Mouse (Mus musculus) CH12.LX (cell line): ENCODE measurements around the gene Spef2. TPM values are rescaled to one million over a fixed set of nuclear protein-coding genes. Genes with fewer than 3 reads are reported as not detected.

Source experiments
- DNase-seq: peaks from one replicate; pipeline ENCODE4 v3.0.0-alpha.2; 2013; ENCODE audit errors: extremely low read depth
- H3K27ac ChIP-seq: 2 replicates; pipeline ENCODE4 v1.5.1; 2012; ENCODE audit warnings: low read depth, mild to moderate bottlenecking, control low read depth, moderate library complexity; ENCODE audit not compliant: insufficient read depth
- H3K27me3 ChIP-seq: replicated peaks from 2 replicates; pipeline ENCODE3; 2012; ENCODE audit warnings: inconsistent platforms
- H3K36me3 ChIP-seq, 2 experiments: replicated peaks in 1 of 2; 2 replicates each; pipeline versions ENCODE3 to v1.6.1; 2012; ENCODE audit warnings: inconsistent platforms in 1 of 2, low read length in 1 of 2, mild to moderate bottlenecking in 1 of 2, mixed read lengths in 1 of 2, moderate library complexity in 1 of 2; ENCODE audit not compliant: control insufficient read depth in 1 of 2, insufficient read depth in 1 of 2
- H3K4me1 ChIP-seq, 2 experiments: 2 replicates each; pipeline ENCODE4 v1.6.1; 2012; ENCODE audit warnings: inconsistent platforms in 1 of 2, moderate library complexity in 1 of 2; ENCODE audit not compliant: insufficient read depth in 2 of 2, control insufficient read depth in 1 of 2
- H3K4me2 ChIP-seq: 2 replicates; pipeline ENCODE4 v1.6.1; 2012; ENCODE audit warnings: low read depth, mild to moderate bottlenecking, control low read depth; ENCODE audit not compliant: poor library complexity, insufficient read depth, severe bottlenecking
- H3K4me3 ChIP-seq, 3 experiments: fragments of 150-350 bp in 1 of 3; sonication (generic) in 1 of 3; replicated peaks in 1 of 3; 2 replicates each; pipeline versions ENCODE3 to v1.5.1; 2011 to 2012; ENCODE audit warnings: low read depth in 2 of 3, low read length in 2 of 3, mild to moderate bottlenecking in 2 of 3, moderate library complexity in 2 of 3, control low read depth in 1 of 3, improper control_type of control experiment in 1 of 3, inconsistent platforms in 1 of 3, mixed read lengths in 1 of 3; ENCODE audit not compliant: poor library complexity in 1 of 3
- H3K79me2 ChIP-seq: replicated peaks from 2 replicates; pipeline ENCODE4 v1.6.1; 2012; ENCODE audit warnings: mild to moderate bottlenecking, moderate library complexity; ENCODE audit not compliant: control insufficient read depth, poor library complexity, insufficient read depth, severe bottlenecking; ENCODE audit errors: extremely low read depth
- H3K9ac ChIP-seq: 2 replicates; pipeline ENCODE4 v1.6.1; 2012; ENCODE audit warnings: low read depth, mild to moderate bottlenecking, control low read depth, moderate library complexity; ENCODE audit not compliant: insufficient read depth
- H3K9me3 ChIP-seq: replicated peaks from 2 replicates; pipeline ENCODE3; 2012; ENCODE audit warnings: low read length, inconsistent platforms, mixed read lengths
- BHLHE40 ChIP-seq: IDR thresholded peaks from 2 replicates; pipeline ENCODE4 v1.6.1; 2011; ENCODE audit warnings: mild to moderate bottlenecking, low read depth, low read length, improper control_type of control experiment
- CHD1 ChIP-seq: IDR thresholded peaks from 2 replicates; pipeline ENCODE4 v1.6.1; 2012; ENCODE audit warnings: low read depth, low read length, improper control_type of control experiment, inconsistent platforms
- CHD2 ChIP-seq: IDR thresholded peaks from 2 replicates; pipeline ENCODE4 v1.6.1; 2011; ENCODE audit warnings: low read length, improper control_type of control experiment
- CTCF ChIP-seq, 2 experiments: IDR thresholded peaks in 1 of 2; conservative IDR thresholded peaks in 1 of 2; 2 replicates each; pipeline ENCODE4 v1.5.1; 2011 to 2012; ENCODE audit warnings: low read depth in 2 of 2, low read length in 2 of 2, improper control_type of control experiment in 1 of 2, inconsistent platforms in 1 of 2, mild to moderate bottlenecking in 1 of 2, moderate library complexity in 1 of 2
- E2F4 ChIP-seq: IDR thresholded peaks from 2 replicates; pipeline ENCODE4 v1.6.1; 2011; ENCODE audit warnings: low read depth, low read length, improper control_type of control experiment; ENCODE audit not compliant: insufficient replicate concordance
- ELF1 ChIP-seq: IDR thresholded peaks from 2 replicates; pipeline ENCODE4 v1.6.1; 2014; ENCODE audit warnings: low read depth, mild to moderate bottlenecking, inconsistent platforms, low read length, improper control_type of control experiment
- IRF4 ChIP-seq: IDR thresholded peaks from 2 replicates; pipeline ENCODE4 v1.6.1; 2014; ENCODE audit warnings: low read depth, mild to moderate bottlenecking, inconsistent platforms, low read length, improper control_type of control experiment
- MAX ChIP-seq: IDR thresholded peaks from 2 replicates; pipeline ENCODE4 v1.6.1; 2011; ENCODE audit warnings: low read length, improper control_type of control experiment
- MXI1 ChIP-seq: IDR thresholded peaks from 2 replicates; pipeline ENCODE4 v1.6.1; 2011; ENCODE audit warnings: mild to moderate bottlenecking, low read depth, low read length, improper control_type of control experiment
- MYC ChIP-seq: IDR thresholded peaks from 2 replicates; pipeline ENCODE4 v1.6.1; 2011; ENCODE audit warnings: low read depth, mild to moderate bottlenecking, improper control_type of control experiment, low read length
- POLR2A ChIP-seq: IDR thresholded peaks from 2 replicates; pipeline ENCODE4 v1.6.1; 2011; ENCODE audit warnings: low read depth, mild to moderate bottlenecking, improper control_type of control experiment, low read length
- RCOR1 ChIP-seq: conservative IDR thresholded peaks from 2 replicates; pipeline ENCODE4 v1.6.1; 2012; ENCODE audit warnings: low read depth, mild to moderate bottlenecking, inconsistent platforms, low read length, improper control_type of control experiment
- SIN3A ChIP-seq: IDR thresholded peaks from 2 replicates; pipeline ENCODE4 v1.6.1; 2012; ENCODE audit warnings: low read length, improper control_type of control experiment, inconsistent platforms
- SMC3 ChIP-seq: IDR thresholded peaks from 2 replicates; pipeline ENCODE4 v1.6.1; 2011; ENCODE audit warnings: low read depth, low read length, improper control_type of control experiment
- USF2 ChIP-seq: conservative IDR thresholded peaks from 2 replicates; pipeline ENCODE4 v1.6.1; 2011; ENCODE audit warnings: low read depth, low read length, improper control_type of control experiment
- dilution Hi-C: fragments of 300-500 bp; cut with MboI; formaldehyde crosslinking; loops from 2 replicates; pipeline ENCODE4 v1.14.3; 2020; ENCODE audit warnings: low sequenced_read_pairs; ENCODE audit not compliant: extremely low pct_unique_long_range_greater_than_20kb, extremely low pct_ligation_motif_present
- in situ Hi-C: fragments of 300-500 bp; cut with MboI; formaldehyde crosslinking; loops from 3 replicates; pipeline ENCODE4 v1.14.3; 2019; ENCODE audit warnings: low sequenced_read_pairs, low pct_ligation_motif_present, low pct_unique_long_range_greater_than_20kb, mixed read lengths
- polyA plus RNA-seq: library from polyadenylated mRNA; unstranded; fragments of >175 nt; gene quantifications from 2 replicates; pipeline ENCODE4 v1.2.1, GENCODE M21; 2012; ENCODE audit warnings: low read depth; ENCODE audit not compliant: insufficient read length
- total RNA-seq, 2 experiments: library from RNA; depleted of rRNA; stranded (reverse); fragments of 300-350 nt in 1 of 2; fragments of >200 nt in 1 of 2; gene quantifications; 2 replicates each; pipeline ENCODE4 v1.2.3; 2012 to 2014

Spef2 gene
- total and polyA plus RNA-seq, 3 experiments = 0.51 to 1.4 (median 1.2) TPM

DNA sequence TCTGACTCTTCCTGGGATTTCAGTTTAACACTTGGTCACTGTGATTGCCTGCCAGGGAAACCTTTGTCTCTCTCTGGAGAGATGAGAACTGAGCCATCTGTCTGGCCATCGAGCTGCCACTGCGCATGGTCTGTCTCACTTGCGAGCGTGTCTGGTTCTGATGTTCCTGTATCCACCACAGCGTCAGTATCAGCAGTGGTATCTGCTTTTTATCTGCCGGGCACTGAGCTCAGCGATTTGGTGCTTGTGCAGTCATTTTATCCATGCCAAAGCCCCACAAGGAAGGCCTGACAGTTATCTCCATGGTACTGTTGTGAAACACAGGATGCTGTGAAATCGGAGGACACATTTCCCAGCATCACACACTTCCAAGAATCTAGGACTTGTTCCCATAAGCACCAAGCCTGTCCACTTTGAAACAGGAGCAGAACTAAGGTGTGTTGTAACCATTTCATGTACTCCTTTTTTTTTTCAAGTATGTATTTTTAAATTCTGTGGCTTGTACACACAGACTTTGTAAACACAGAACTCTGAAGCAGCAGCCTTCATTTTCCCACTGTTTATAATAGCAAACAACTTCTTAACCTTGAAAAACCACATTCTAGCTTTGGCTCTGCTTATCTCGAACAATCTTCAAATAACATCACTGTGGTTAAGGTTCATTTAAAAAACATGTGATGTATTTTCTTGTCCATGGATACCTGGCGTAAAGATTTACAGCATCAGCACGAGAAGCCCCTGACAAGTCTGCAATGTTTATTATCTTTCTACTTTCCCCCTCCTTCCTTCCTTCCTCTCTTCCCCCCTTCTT lies 168.0 kb downstream of the Spef2 start:
- dilution Hi-C loops (no loop called here), in situ Hi-C loops (no loop called here)
- TF ChIP-seq SIN3A (no peak), ELF1 (no peak), MAX (no peak), MYC (no peak), USF2 (no peak), CHD2 (no peak), MXI1 (no peak), IRF4 (no peak), POLR2A (no peak), RCOR1 (no peak), BHLHE40 (no peak), E2F4 (no peak)
- peaks cover 0 to 34% of the 10 kb centered on the region in 2 experiments for H3K36me3 ChIP-seq
- no peak overlapping the region for H3K4me3 ChIP-seq
- DNase-seq = no peak
- H3K27me3 ChIP-seq = no peaks in the 10 kb centered on the region
- H3K9me3 ChIP-seq = no peaks in the 10 kb centered on the region
- H3K27ac ChIP-seq = no peak overlapping the region; the same call in 1 of the 2 replicates
- H3K79me2 ChIP-seq = no peaks in the 10 kb centered on the region
- H3K4me1 ChIP-seq = no peaks in the 10 kb centered on the region
- H3K9ac ChIP-seq = no peak overlapping the region
- no peak overlapping the region for H3K4me2 ChIP-seq

DNA sequence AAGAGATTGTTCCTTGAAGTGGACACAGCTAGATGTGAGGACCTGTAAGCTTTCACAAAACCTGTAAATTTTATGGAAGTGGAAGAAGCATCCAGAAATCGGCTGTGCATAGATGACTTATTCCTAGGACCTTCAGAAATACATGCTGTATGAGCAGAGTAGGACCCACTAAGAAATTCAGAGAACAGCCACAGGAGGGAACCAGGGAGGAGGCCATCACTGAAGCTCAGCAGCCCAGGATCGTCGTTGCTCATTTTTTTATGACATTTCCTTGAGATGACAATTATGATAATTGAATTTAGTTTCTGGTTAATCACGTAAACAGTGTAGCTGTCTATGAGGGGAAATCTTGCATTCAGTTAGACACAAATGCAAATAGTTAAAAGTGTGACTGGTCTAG lies 171.4 kb downstream of the Spef2 start:
- Histone ChIP-seq H3K9me3 (no peaks in the 10 kb centered on the region), H3K27me3 (no peaks in the 10 kb centered on the region), H3K4me2 (no peak overlapping the region), H3K9ac (no peak overlapping the region), H3K79me2 (no peaks in the 10 kb centered on the region), H3K4me1 (peaks cover 0 to 6% of the 10 kb centered on the region in 2 experiments; a peak in 2 of 4 replicates), H3K36me3 (peaks cover 0 to 44% of the 10 kb centered on the region in 2 experiments), H3K27ac (no peak overlapping the region), H3K4me3 (no peak overlapping the region)
- no peak for DNase-seq
- in situ Hi-C loops (no loop called here), dilution Hi-C loops (no loop called here)
- TF ChIP-seq CTCF (conservative IDR thresholded peaks at IDR 0.05 in 1 of 2, IDR thresholded peaks at IDR 0.05 in 1 of 2; ENCODE audit: low read depth in 2 of 2, low read length in 2 of 2) (peak in 1 of 2 experiments; percentile 24; a peak in 1 of 4 replicates), CHD1 (no peak), SMC3 (peak; percentile 21; the same call in 1 of the 2 replicates)
